Mouse (Mus musculus) E14TG2a.4 (cell line): ENCODE data around the gene Capns2.

Experiments
- H3K27me3 ChIP-seq: 2 replicates; pipeline ENCODE4 v1.6.1; 2014; ENCODE audit warnings: low read length, control low read depth; ENCODE audit not compliant: insufficient read depth
- H3K36me3 ChIP-seq: 2 replicates; pipeline ENCODE4 v1.6.1; 2014; ENCODE audit warnings: low read length, control low read depth; ENCODE audit not compliant: insufficient read depth
- H3K4me1 ChIP-seq: replicated peaks from 2 replicates; pipeline ENCODE4 v1.6.1; 2014; ENCODE audit warnings: low read depth, low read length, control low read depth
- H3K4me3 ChIP-seq: replicated peaks from 2 replicates; pipeline ENCODE4 v1.5.1; 2014; ENCODE audit warnings: mild to moderate bottlenecking, low read length
- H3K9me3 ChIP-seq: 2 replicates; pipeline ENCODE4 v1.6.1; 2014; ENCODE audit warnings: low read length, control low read depth
- CTCF ChIP-seq: conservative IDR thresholded peaks from 2 replicates; pipeline ENCODE4 v1.5.1; 2014; ENCODE audit warnings: low read length
- NANOG ChIP-seq: IDR thresholded peaks from 2 replicates; pipeline ENCODE4 v1.6.1; 2014; ENCODE audit warnings: borderline replicate concordance, low read length, mixed read lengths
- POU5F1 ChIP-seq: IDR thresholded peaks from 2 replicates; pipeline ENCODE4 v1.6.1; 2014; ENCODE audit warnings: low read length, borderline replicate concordance

Capns2 gene

GRCm38 (mm10) chr8:92916082-92916481 lies 14.9 kb downstream of the Capns2 start:
- Histone ChIP-seq H3K27me3 (no peaks in the 10 kb centered on the region), H3K36me3 (no peaks in the 10 kb centered on the region), H3K9me3 (no peaks in the 10 kb centered on the region), H3K4me3 (no peak overlapping the region), H3K4me1 (no peaks in the 10 kb centered on the region)
- TF ChIP-seq POU5F1, result no peak

GRCm38 (mm10) chr8:92921768-92922167 lies 20.6 kb downstream of the Capns2 start:
- H3K4me3 ChIP-seq, result no peak overlapping the region
- H3K27me3 ChIP-seq, result no peaks in the 10 kb centered on the region
- TF ChIP-seq CTCF (no peak), NANOG (no peak), POU5F1 (no peak)
- H3K4me1 ChIP-seq, result no peaks in the 10 kb centered on the region
- no peaks in the 10 kb centered on the region for H3K36me3 ChIP-seq
- H3K9me3 ChIP-seq, result no peaks in the 10 kb centered on the region

- Histone ChIP-seq H3K4me1 (no peaks in the 10 kb centered on the region), H3K36me3 (no peaks in the 10 kb centered on the region), H3K27me3 (no peaks in the 10 kb centered on the region), H3K4me3 (no peak overlapping the region), H3K9me3 (no peaks in the 10 kb centered on the region)
- TF ChIP-seq CTCF (no peak), POU5F1 (no peak)
Measured at GRCm38 (mm10) chr8:92928986-92929385, 27.8 kb downstream of the Capns2 start.

GRCm38 (mm10) chr8:92938056-92938455 lies 36.8 kb downstream of the Capns2 start:
- TF ChIP-seq POU5F1 (no peak), CTCF (no peak), NANOG (no peak)
- Histone ChIP-seq H3K4me1 (no peaks in the 10 kb centered on the region), H3K36me3 (no peaks in the 10 kb centered on the region), H3K9me3 (no peaks in the 10 kb centered on the region), H3K4me3 (no peak overlapping the region), H3K27me3 (no peaks in the 10 kb centered on the region)

DNA sequence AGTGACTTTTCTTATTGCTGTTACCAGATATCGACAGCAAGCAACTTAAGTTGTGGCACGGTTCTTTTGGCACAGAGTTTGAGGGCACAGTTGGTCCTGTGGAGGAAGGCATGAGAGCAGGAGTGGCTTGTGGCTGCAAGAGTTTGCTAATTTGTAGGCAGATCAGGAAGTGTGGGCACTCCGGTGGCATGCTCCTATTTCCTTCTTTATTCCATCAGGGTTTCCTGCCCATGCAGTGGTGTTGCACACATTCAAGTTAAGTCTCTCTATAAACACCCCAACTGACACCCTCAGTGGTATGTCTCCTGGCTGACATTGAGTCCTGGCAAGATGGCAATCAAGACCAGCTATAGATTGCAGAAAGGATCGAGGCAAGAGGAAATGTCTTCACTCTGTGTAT lies 47.9 kb downstream of the Capns2 start:
- Histone ChIP-seq H3K4me1 (no peaks in the 10 kb centered on the region), H3K9me3 (no peaks in the 10 kb centered on the region), H3K36me3 (no peaks in the 10 kb centered on the region), H3K27me3 (peaks cover 5% of the 10 kb centered on the region), H3K4me3 (no peak overlapping the region)
- TF ChIP-seq NANOG (no peak), CTCF (no peak), POU5F1 (no peak)

- no peak overlapping the region for H3K4me3 ChIP-seq
- no peaks in the 10 kb centered on the region for H3K4me1 ChIP-seq
- H3K36me3 ChIP-seq, result no peaks in the 10 kb centered on the region
- peaks cover 13% of the 10 kb centered on the region for H3K27me3 ChIP-seq
- no peak for TF ChIP-seq NANOG
- H3K9me3 ChIP-seq, result no peaks in the 10 kb centered on the region
Measured at GRCm38 (mm10) chr8:92950639-92951371, 49.6 kb downstream of the Capns2 start.
